In the genomic region with DNA sequence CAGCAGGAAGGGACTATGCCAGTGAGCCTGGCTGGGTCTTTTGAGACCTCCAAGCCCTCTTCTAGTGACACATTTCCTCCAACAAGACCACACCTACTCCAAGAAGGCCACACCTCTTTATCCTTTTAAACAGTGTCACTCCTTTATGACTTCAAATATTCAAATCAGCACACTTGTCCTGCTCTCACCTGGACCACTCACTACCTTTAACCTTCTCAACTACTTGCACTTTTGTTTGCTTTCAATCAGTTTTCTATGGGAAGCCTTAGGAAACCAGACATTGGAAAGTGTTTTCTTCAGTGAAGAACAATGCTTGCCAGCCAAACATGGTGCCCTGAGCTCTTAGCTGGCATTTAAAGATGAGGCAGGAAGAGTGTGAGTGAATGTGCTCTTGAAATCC, we compare ENCODE assay signal across 8 mouse cellular contexts. TPM values are rescaled to one million over a fixed set of nuclear protein-coding genes. Genes with fewer than 3 reads are reported as not detected.
DNase-seq lines count a peak whose midpoint lies in the region; ATAC-seq lines count a peak whose summit lies in the region.

A gene (minus strand): TSS at position 101 of the 400 bp plus-strand sequence.

- ATAC-seq in liver, embryonic 11.5 days (replicated peaks; ENCODE audit: low FRiP score) = no peak
- no peak for ATAC-seq in embryonic facial prominence, embryonic 11.5 days (replicated peaks; ENCODE audit: insufficient number of reproducible peaks, low FRiP score, low TSS enrichment, low read depth)
- no peak for ATAC-seq in hindbrain, embryonic 14.5 days (ENCODE audit: low FRiP score)
- ATAC-seq in midbrain, embryonic 13.5 days = no peak

- DNase-seq in liver, embryonic 11.5 days (ENCODE audit: low spot score) = no peak
- DNase-seq in liver = no peak
- no peak for DNase-seq in embryonic facial prominence, embryonic 11.5 days (ENCODE audit: low spot score)
- DNase-seq in hindbrain, embryonic 14.5 days (ENCODE audit: low spot score) = no peak
- no peak for DNase-seq in gastrocnemius, postnatal 25 days
- no peak for DNase-seq in cerebellum, adult 11-12 months
- DNase-seq in kidney, postnatal 36 days = no peak

- no peaks in the 10 kb centered on the region for H3K27me3 ChIP-seq in liver, embryonic 11.5 days (replicated peaks; ENCODE audit: control insufficient read depth, insufficient read depth, low read length)
- H3K27me3 ChIP-seq in embryonic facial prominence, embryonic 11.5 days (ENCODE audit: control insufficient read depth, insufficient read depth, low read length) = no peaks in the 10 kb centered on the region
- H3K27me3 ChIP-seq in hindbrain, embryonic 14.5 days (ENCODE audit: control insufficient read depth, insufficient read depth, low read length) = no peaks in the 10 kb centered on the region
- H3K27me3 ChIP-seq in midbrain, embryonic 13.5 days = no peaks in the 10 kb centered on the region

- no peaks in the 10 kb centered on the region for H3K4me1 ChIP-seq in liver, embryonic 11.5 days (replicated peaks; ENCODE audit: control insufficient read depth, insufficient read depth, low read length)
- H3K4me1 ChIP-seq in embryonic facial prominence, embryonic 11.5 days (ENCODE audit: control insufficient read depth, insufficient read depth, low read length) = no peaks in the 10 kb centered on the region
- no peaks in the 10 kb centered on the region for H3K4me1 ChIP-seq in hindbrain, embryonic 14.5 days (replicated peaks; ENCODE audit: control insufficient read depth, insufficient read depth, low read length)
- no peaks in the 10 kb centered on the region for H3K4me1 ChIP-seq in midbrain, embryonic 13.5 days (replicated peaks)

- H3K27ac ChIP-seq in liver, embryonic 11.5 days (ENCODE audit: low read depth, low read length) = no peak within 1 kb of the TSS
- H3K27ac ChIP-seq in embryonic facial prominence, embryonic 11.5 days (replicated peaks; ENCODE audit: low read depth, low read length) = no peak within 1 kb of the TSS
- H3K27ac ChIP-seq in hindbrain, embryonic 14.5 days = no peak within 1 kb of the TSS
- no peak within 1 kb of the TSS for H3K27ac ChIP-seq in midbrain, embryonic 13.5 days

- H3K4me3 ChIP-seq in liver, embryonic 11.5 days (ENCODE audit: low read depth, low read length) = no peak within 1 kb of the TSS
- no peak within 1 kb of the TSS for H3K4me3 ChIP-seq in embryonic facial prominence, embryonic 11.5 days (ENCODE audit: low read depth, low read length)
- H3K4me3 ChIP-seq in hindbrain, embryonic 14.5 days (replicated peaks; ENCODE audit: low read length) = no peak within 1 kb of the TSS
- H3K4me3 ChIP-seq in midbrain, embryonic 13.5 days (replicated peaks) = no peak within 1 kb of the TSS

- peaks cover 5% of the 10 kb centered on the region for H3K36me3 ChIP-seq in liver, embryonic 11.5 days (ENCODE audit: control insufficient read depth, insufficient read depth, low read length)
- no peaks in the 10 kb centered on the region for H3K36me3 ChIP-seq in embryonic facial prominence, embryonic 11.5 days (replicated peaks; ENCODE audit: control insufficient read depth, insufficient read depth, low read depth, low read length)
- H3K36me3 ChIP-seq in hindbrain, embryonic 14.5 days (replicated peaks; ENCODE audit: control insufficient read depth, insufficient read depth) = peaks cover 71% of the 10 kb centered on the region
- peaks cover 57% of the 10 kb centered on the region for H3K36me3 ChIP-seq in midbrain, embryonic 13.5 days

- H3K9ac ChIP-seq in liver, embryonic 11.5 days (ENCODE audit: low read depth, low read length) = no peak within 1 kb of the TSS
- H3K9ac ChIP-seq in embryonic facial prominence, embryonic 11.5 days (replicated peaks; ENCODE audit: low read length) = no peak within 1 kb of the TSS
- no peak within 1 kb of the TSS for H3K9ac ChIP-seq in hindbrain, embryonic 14.5 days
- no peak within 1 kb of the TSS for H3K9ac ChIP-seq in midbrain, embryonic 13.5 days (replicated peaks)

- H3K9me3 ChIP-seq in liver, embryonic 11.5 days (ENCODE audit: control insufficient read depth, low read length) = no peaks in the 10 kb centered on the region
- no peaks in the 10 kb centered on the region for H3K9me3 ChIP-seq in embryonic facial prominence, embryonic 11.5 days (replicated peaks; ENCODE audit: control insufficient read depth, low read length)
- no peaks in the 10 kb centered on the region for H3K9me3 ChIP-seq in hindbrain, embryonic 14.5 days (ENCODE audit: control insufficient read depth, low read length)
- H3K9me3 ChIP-seq in midbrain, embryonic 13.5 days = no peaks in the 10 kb centered on the region

- H3K4me2 ChIP-seq in liver, embryonic 11.5 days = no peak within 1 kb of the TSS
- no peak within 1 kb of the TSS for H3K4me2 ChIP-seq in embryonic facial prominence, embryonic 11.5 days (ENCODE audit: low read depth, low read length)
- H3K4me2 ChIP-seq in hindbrain, embryonic 14.5 days (replicated peaks) = no peak within 1 kb of the TSS
- no peak within 1 kb of the TSS for H3K4me2 ChIP-seq in midbrain, embryonic 13.5 days (replicated peaks)

RNA-seq across cellular contexts. Expression of the gene that starts here (rescaled TPM):
- 73.8 and 81.1 TPM in 2 replicates for polyA plus RNA-seq in liver, embryonic 11.5 days (2014; fragmentation: Nextera tagmentation; extraction: Ambion mirVana)
- polyA plus RNA-seq in embryonic facial prominence, embryonic 11.5 days (2014; fragmentation: Nextera tagmentation; extraction: Ambion mirVana) = 161 and 178 TPM in 2 replicates
- polyA plus RNA-seq in hindbrain, embryonic 14.5 days (2014; fragmentation: Nextera tagmentation; extraction: Ambion mirVana) = 19.7 and 25.7 TPM in 2 replicates
- 37.3 and 38.0 TPM in 2 replicates for polyA plus RNA-seq in midbrain, embryonic 13.5 days (2015; fragmentation: Nextera tagmentation; extraction: Ambion mirVana)
- total RNA-seq in gastrocnemius, postnatal 25 days (2021) = 1 to 10 TPM in 1 of 2 experiments, under 1 TPM in 1; 0.84 to 1.4 TPM
